Mouse (Mus musculus) midbrain, embryonic 13.5 days (tissue): ENCODE measurements around the gene Degs2. TPM values are rescaled to one million over a fixed set of nuclear protein-coding genes. Genes with fewer than 3 reads are reported as not detected.
"Not testable (repeated sequence)": the region's sequence is repeated elsewhere in the genome, so short reads cannot be mapped to it uniquely, and the experiment has no call there.

Experiments
- ATAC-seq: fragments of 200-750 bp; cut with Nextera tagmentation; 2 replicates; pipeline ENCODE4 v1.8.0; 2017; ENCODE audit warnings: mild to moderate bottlenecking, moderate TSS enrichment, moderate library complexity
- H3K27ac ChIP-seq: fragments of 300-500 bp; sonication (generic); 2 replicates; pipeline ENCODE4 v1.5.1; 2015; ENCODE audit warnings: inconsistent platforms, mild to moderate bottlenecking, moderate library complexity
- H3K27me3 ChIP-seq: fragments of 300-500 bp; sonication (generic); 2 replicates; pipeline ENCODE4 v1.6.1; 2015; ENCODE audit warnings: mild to moderate bottlenecking, inconsistent platforms
- H3K36me3 ChIP-seq: fragments of 300-500 bp; sonication (generic); 2 replicates; pipeline ENCODE4 v1.6.1; 2015; ENCODE audit warnings: mild to moderate bottlenecking, inconsistent platforms
- H3K4me1 ChIP-seq: fragments of 300-500 bp; sonication (generic); replicated peaks from 2 replicates; pipeline ENCODE4 v1.6.1; 2015; ENCODE audit warnings: inconsistent platforms
- H3K4me2 ChIP-seq: fragments of 300-500 bp; sonication (generic); replicated peaks from 2 replicates; pipeline ENCODE4 v1.6.1; 2015; ENCODE audit warnings: moderate library complexity, mild to moderate bottlenecking, inconsistent platforms
- H3K4me3 ChIP-seq: fragments of 300-500 bp; sonication (generic); replicated peaks from 2 replicates; pipeline ENCODE4 v1.5.1; 2015; ENCODE audit warnings: mild to moderate bottlenecking, inconsistent platforms
- H3K9ac ChIP-seq: fragments of 300-500 bp; sonication (generic); replicated peaks from 2 replicates; pipeline ENCODE4 v1.6.1; 2015; ENCODE audit warnings: mild to moderate bottlenecking, inconsistent platforms
- H3K9me3 ChIP-seq: fragments of 300-500 bp; sonication (generic); 2 replicates; pipeline ENCODE4 v1.6.1; 2016; ENCODE audit warnings: mild to moderate bottlenecking, inconsistent platforms
- WGBS: fragments of 180-500 bp; shearing (Covaris S2); methylation state at CpG from one replicate; pipeline ENCODE4 v1.1.7; 2015; 5-methylcytosine and 5-hydroxymethylcytosine counted together
- polyA plus RNA-seq: library from polyadenylated mRNA; unstranded; fragments of >200 nt; fragmentation: Nextera tagmentation; extraction: Ambion mirVana; gene quantifications from 2 replicates; pipeline ENCODE4 v1.2.1, GENCODE M21; 2015

The Degs2 gene
- polyA plus RNA-seq, 1 experiment from 2014 or later = 3.8 TPM

DNA sequence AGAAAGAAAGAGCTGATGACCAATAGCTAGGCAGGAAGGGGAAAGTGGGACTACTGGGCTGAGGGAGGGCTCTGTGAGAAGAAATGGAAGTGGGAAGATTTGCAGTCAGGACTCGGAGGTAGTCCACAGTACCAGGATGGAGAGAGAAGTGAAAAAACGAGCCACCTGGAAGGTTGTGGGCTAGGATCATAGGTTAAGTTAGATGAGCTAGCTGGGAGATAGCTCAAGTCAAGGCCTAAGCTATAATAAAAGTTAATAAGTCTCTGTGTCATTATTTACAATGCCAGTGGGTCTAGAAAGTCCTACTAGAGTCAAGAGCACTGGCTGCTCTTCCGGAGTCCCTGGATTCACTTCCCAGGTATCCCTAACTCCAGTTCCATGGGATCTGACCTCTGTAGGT lies 16.4 kb upstream of the Degs2 start:
- Histone ChIP-seq H3K4me3 (no peak overlapping the region), H3K4me2 (no peak overlapping the region), H3K9ac (no peak overlapping the region), H3K27ac (no peak overlapping the region), H3K27me3 (no peaks in the 10 kb centered on the region), H3K4me1 (no peaks in the 10 kb centered on the region), H3K36me3 (no peaks in the 10 kb centered on the region), H3K9me3 (no peaks in the 10 kb centered on the region)
- ATAC-seq = no peak
- 82% methylated on average over 3 of the region's 3 CpGs for WGBS

DNA sequence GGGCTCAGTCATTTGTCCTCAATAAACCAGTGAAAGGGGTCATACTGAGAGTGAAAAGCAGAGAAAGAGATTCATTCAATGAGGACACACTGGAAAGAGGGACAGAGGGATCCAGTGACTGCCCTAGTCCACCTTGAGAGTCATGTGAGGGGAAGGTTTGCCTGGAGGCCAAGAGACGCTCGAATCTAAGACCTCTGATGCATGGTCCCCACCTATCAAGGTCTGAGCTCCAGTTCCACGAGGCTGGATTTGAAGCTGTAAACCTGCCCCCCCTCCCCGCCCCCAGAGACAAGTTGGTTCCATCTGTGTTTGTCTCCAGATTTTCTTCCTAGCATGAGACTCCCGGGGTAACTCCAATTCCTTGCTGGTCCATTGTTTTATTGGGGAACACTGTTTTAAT lies 13.7 kb upstream of the Degs2 start:
- no peaks in the 10 kb centered on the region for H3K36me3 ChIP-seq
- no peak overlapping the region for H3K9ac ChIP-seq
- WGBS = 78% methylated on average over 5 of the region's 5 CpGs
- H3K4me1 ChIP-seq = no peaks in the 10 kb centered on the region
- H3K4me3 ChIP-seq = no peak overlapping the region
- no peak overlapping the region for H3K4me2 ChIP-seq
- H3K9me3 ChIP-seq = no peaks in the 10 kb centered on the region
- no peak for ATAC-seq
- H3K27ac ChIP-seq = no peak overlapping the region
- no peaks in the 10 kb centered on the region for H3K27me3 ChIP-seq

GRCm38 (mm10) chr12:108713972-108714371 lies 11.9 kb upstream of the Degs2 start:
- H3K27me3 ChIP-seq, H3K27ac ChIP-seq, ATAC-seq, H3K4me2 ChIP-seq, H3K9ac ChIP-seq, H3K9me3 ChIP-seq, H3K36me3 ChIP-seq, H3K4me3 ChIP-seq, H3K4me1 ChIP-seq: not testable (repeated sequence)
- WGBS = 93% methylated on average over 14 of the region's 14 CpGs

DNA sequence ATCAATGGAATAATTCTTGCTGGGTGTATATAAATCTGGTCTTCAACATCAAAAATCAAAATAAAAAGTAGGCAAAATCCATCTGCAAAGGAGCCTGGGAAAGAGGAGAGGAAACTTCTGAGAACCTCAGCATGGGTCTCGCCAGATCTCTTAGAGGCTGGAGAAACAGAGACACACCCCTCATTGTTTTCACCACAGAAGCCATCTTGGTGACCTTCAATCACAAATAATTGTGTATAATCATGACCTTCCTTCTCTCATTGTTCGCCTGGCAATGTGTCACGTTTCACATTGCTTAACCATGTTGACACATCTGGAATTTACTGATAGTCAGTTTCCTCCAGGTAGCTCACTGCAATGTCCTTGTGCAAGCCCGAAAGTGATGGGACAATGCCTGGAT lies 10.4 kb upstream of the Degs2 start:
- Histone ChIP-seq H3K4me2 (no peak overlapping the region), H3K4me1 (no peaks in the 10 kb centered on the region), H3K27me3 (no peaks in the 10 kb centered on the region), H3K9ac (no peak overlapping the region), H3K36me3 (no peaks in the 10 kb centered on the region), H3K27ac (no peak overlapping the region), H3K4me3 (no peak overlapping the region), H3K9me3 (no peaks in the 10 kb centered on the region)
- no peak for ATAC-seq
- 84% methylated on average over 4 of the region's 4 CpGs for WGBS

DNA sequence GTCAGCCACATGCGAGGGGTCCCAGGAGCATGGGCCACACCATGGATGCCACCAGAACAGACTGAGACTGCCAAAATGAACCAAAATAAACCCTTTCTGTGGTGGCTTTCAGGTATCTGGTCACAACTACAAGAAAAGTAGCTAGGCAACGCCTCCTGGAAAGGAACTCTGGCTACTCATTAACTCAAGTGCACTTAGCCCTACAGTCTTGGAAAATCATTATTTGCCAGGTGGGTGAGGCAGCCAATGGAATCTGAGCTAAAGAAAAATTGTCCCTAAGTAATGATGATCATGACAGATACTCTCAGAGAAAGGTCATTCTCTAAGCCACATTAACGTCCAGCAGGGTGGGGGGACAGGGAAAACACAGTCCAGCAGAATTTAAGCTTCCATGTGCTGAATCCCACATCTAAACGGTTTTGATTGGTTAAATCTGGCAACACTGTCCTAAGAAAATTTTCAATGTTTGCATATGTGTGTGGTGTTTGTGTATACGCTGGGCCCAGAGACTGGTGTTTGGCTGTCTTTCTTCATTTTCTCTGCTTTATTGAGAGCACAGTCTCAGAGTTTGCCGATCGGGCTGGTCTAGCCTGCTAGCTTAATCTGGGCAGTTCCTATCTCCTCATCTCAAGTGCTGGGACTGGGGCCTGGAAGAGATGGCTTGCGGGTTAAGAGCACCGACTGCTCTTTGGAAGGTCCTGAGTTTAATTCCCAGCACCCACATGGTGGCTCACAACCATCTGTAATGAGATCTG lies 8.9 kb upstream of the Degs2 start:
- Histone ChIP-seq H3K4me1 (no peaks in the 10 kb centered on the region), H3K9ac (no peak overlapping the region), H3K27ac (no peak overlapping the region), H3K4me2 (no peak overlapping the region), H3K4me3 (no peak overlapping the region), H3K9me3 (no peaks in the 10 kb centered on the region), H3K27me3 (no peaks in the 10 kb centered on the region), H3K36me3 (no peaks in the 10 kb centered on the region)
- WGBS = 88% methylated on average over 9 of the region's 9 CpGs
- ATAC-seq = no peak

- H3K4me1 ChIP-seq = no peaks in the 10 kb centered on the region
- ATAC-seq = no peak
- no peaks in the 10 kb centered on the region for H3K36me3 ChIP-seq
- H3K27ac ChIP-seq = no peak overlapping the region
- H3K9ac ChIP-seq = no peak overlapping the region
- H3K9me3 ChIP-seq = no peaks in the 10 kb centered on the region
- no peaks in the 10 kb centered on the region for H3K27me3 ChIP-seq
- H3K4me3 ChIP-seq = no peak overlapping the region
- 83% methylated on average over 6 of the region's 6 CpGs for WGBS
- no peak overlapping the region for H3K4me2 ChIP-seq
Observed at GRCm38 (mm10) chr12:108709964-108710765, 8.1 kb upstream of the Degs2 start.

DNA sequence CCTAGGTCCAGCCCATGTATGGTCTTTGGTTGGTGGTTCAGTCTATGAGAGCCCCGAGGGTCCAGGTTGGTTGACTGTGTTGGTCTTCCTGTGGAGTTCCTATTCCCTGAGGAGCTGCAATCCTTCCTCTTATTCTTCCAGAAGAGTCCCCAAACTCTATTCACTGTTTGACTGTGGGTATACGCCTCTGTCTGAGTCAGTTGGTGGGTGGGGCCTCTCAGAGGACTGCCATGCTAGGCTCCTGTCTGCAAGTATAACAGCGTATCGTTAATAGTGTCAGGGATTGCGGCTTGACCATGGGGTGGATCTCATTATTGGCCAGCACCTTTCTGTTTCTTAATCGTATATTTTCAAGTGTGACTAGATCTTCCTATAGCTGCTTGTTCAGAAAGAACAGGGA lies 7.3 kb upstream of the Degs2 start:
- no peak for ATAC-seq
- no peaks in the 10 kb centered on the region for H3K4me1 ChIP-seq
- H3K9me3 ChIP-seq = no peaks in the 10 kb centered on the region
- H3K27me3 ChIP-seq = 0 out of 2 replicates have a peak, but pooled peaks cover 6% of the 10 kb centered on the region
- H3K36me3 ChIP-seq = no peaks in the 10 kb centered on the region
- H3K4me3 ChIP-seq = no peak overlapping the region
- no peak overlapping the region for H3K9ac ChIP-seq
- 89% methylated on average over 6 of the region's 6 CpGs for WGBS
- no peak overlapping the region for H3K4me2 ChIP-seq
- no peak overlapping the region for H3K27ac ChIP-seq

DNA sequence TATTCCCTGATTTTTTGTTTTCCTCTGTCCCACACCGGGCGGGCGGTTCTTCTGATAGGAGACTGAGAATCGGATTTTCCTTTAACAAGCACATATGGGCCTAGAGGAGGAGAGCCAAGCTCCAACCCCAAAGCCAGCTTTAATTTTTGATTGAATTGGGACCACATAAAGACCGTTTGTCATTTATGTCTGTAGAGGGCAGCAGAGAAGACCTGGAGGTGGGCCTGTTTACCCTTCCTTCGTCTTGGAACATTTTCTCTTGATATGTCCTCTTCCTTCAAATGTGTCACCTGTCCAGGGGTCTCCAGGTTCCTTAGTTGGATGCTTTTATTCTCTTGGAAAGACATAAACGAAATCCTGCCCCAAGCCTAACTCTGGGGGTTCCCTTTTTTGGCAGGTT lies 4.0 kb upstream of the Degs2 start:
- Histone ChIP-seq H3K27ac (no peak overlapping the region), H3K36me3 (no peaks in the 10 kb centered on the region), H3K4me2 (no peak overlapping the region), H3K4me1 (peaks cover 11% of the 10 kb centered on the region), H3K27me3 (peaks cover 39% of the 10 kb centered on the region), H3K9ac (no peak overlapping the region), H3K9me3 (no peaks in the 10 kb centered on the region), H3K4me3 (no peak overlapping the region)
- no peak for ATAC-seq
- WGBS = 47% methylated on average over 7 of the region's 7 CpGs

DNA sequence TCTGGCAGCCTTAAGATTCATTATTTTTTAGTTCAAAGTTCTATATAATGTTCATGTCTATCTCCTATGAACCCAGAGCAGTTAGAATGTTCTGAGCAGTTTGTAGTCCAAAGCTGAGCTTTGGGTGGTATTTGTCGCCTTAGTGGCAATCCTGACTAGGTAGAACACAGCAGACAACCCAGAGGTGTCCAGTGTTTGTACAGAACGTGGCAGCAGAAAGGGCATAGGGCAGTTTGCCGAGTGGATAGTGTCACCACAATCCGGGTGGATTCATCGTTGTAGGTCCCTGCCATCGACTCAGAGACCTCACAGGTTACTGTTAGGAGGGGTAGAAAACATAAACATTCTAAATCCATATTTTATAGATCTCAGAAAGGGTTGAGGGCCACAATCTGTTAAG lies 3.4 kb upstream of the Degs2 start:
- Histone ChIP-seq H3K4me3 (no peak overlapping the region), H3K27ac (no peak overlapping the region), H3K9ac (no peak overlapping the region), H3K9me3 (no peaks in the 10 kb centered on the region), H3K4me2 (no peak overlapping the region), H3K4me1 (peaks cover 11% of the 10 kb centered on the region), H3K36me3 (no peaks in the 10 kb centered on the region), H3K27me3 (peaks cover 44% of the 10 kb centered on the region)
- WGBS = 88% methylated on average over 6 of the region's 6 CpGs
- no peak for ATAC-seq

- H3K36me3 ChIP-seq = no peaks in the 10 kb centered on the region
- H3K4me3 ChIP-seq = no peak overlapping the region
- H3K4me1 ChIP-seq = peaks cover 11% of the 10 kb centered on the region
- no peak overlapping the region for H3K9ac ChIP-seq
- H3K9me3 ChIP-seq = no peaks in the 10 kb centered on the region
- ATAC-seq = no peak
- WGBS = 52% methylated on average over 2 of the region's 2 CpGs
- peaks cover 52% of the 10 kb centered on the region for H3K27me3 ChIP-seq
- H3K4me2 ChIP-seq = no peak overlapping the region
- no peak overlapping the region for H3K27ac ChIP-seq
Observed at GRCm38 (mm10) chr12:108701221-108701620, 894 bp downstream of the Degs2 start.

- Histone ChIP-seq H3K9ac (no peak overlapping the region), H3K36me3 (no peaks in the 10 kb centered on the region), H3K4me2 (no peak overlapping the region), H3K4me3 (no peak overlapping the region), H3K27me3 (peaks cover 52% of the 10 kb centered on the region), H3K27ac (no peak overlapping the region), H3K9me3 (no peaks in the 10 kb centered on the region), H3K4me1 (peaks cover 11% of the 10 kb centered on the region)
- WGBS = 88% methylated on average over 5 of the region's 5 CpGs
- no peak for ATAC-seq
Observed at GRCm38 (mm10) chr12:108700037-108700436, 2.1 kb downstream of the Degs2 start.

- Histone ChIP-seq H3K9ac (no peak overlapping the region), H3K4me2 (no peak overlapping the region), H3K27ac (no peak overlapping the region), H3K36me3 (no peaks in the 10 kb centered on the region), H3K9me3 (no peaks in the 10 kb centered on the region), H3K27me3 (peaks cover 48% of the 10 kb centered on the region), H3K4me1 (peaks cover 11% of the 10 kb centered on the region), H3K4me3 (no peak overlapping the region)
- no peak for ATAC-seq
- WGBS = 86% methylated on average over 10 of the region's 10 CpGs
Observed at GRCm38 (mm10) chr12:108699576-108699975, 2.5 kb downstream of the Degs2 start.
